Mouse (Mus musculus) ES-Bruce4 (cell line): ENCODE measurements at regions not wholly inside any gene's neighbourhood (a gene's known extent, or its start where the extent isn't known, plus 50 kb on each side); places are given as distances from the start of the nearest gene placed in this dataset.

Experiments used
- H3K27ac ChIP-seq: 2 replicates; pipeline ENCODE4 v1.5.1; 2012; ENCODE audit warnings: low read length, inconsistent platforms; ENCODE audit not compliant: insufficient read depth
- H3K27me3 ChIP-seq: 2 replicates; pipeline ENCODE4 v1.6.1; 2012; ENCODE audit warnings: mild to moderate bottlenecking, low read length, inconsistent platforms; ENCODE audit not compliant: control insufficient read depth, poor library complexity, insufficient read depth, severe bottlenecking
- H3K36me3 ChIP-seq: 2 replicates; pipeline ENCODE4 v1.6.1; 2012; ENCODE audit warnings: inconsistent platforms, mild to moderate bottlenecking, low read length, moderate library complexity; ENCODE audit not compliant: control insufficient read depth, poor library complexity, insufficient read depth, severe bottlenecking
- H3K4me1 ChIP-seq: one replicate; pipeline ENCODE4 v1.8.1; 2011; ENCODE audit warnings: low read length; ENCODE audit not compliant: control insufficient read depth, insufficient read depth
- H3K4me3 ChIP-seq: 2 replicates; pipeline ENCODE4 v1.5.1; 2011; ENCODE audit warnings: low read depth, mild to moderate bottlenecking, low read length
- H3K9ac ChIP-seq: 2 replicates; pipeline ENCODE4 v1.6.1; 2012; ENCODE audit warnings: low read depth, mild to moderate bottlenecking, inconsistent platforms; ENCODE audit not compliant: poor library complexity, severe bottlenecking
- H3K9me3 ChIP-seq: replicated peaks from 2 replicates; pipeline ENCODE4 v1.6.1; 2012; ENCODE audit warnings: mild to moderate bottlenecking, low read length, inconsistent platforms; ENCODE audit not compliant: control insufficient read depth, poor library complexity, insufficient read depth, severe bottlenecking
- CTCF ChIP-seq: IDR thresholded peaks from one replicate; pipeline ENCODE4 v1.8.1; 2011; ENCODE audit warnings: low read depth, low read length
- EP300 ChIP-seq: IDR thresholded peaks from 2 replicates; pipeline ENCODE4 v1.6.1; 2011; ENCODE audit warnings: low read depth, low read length; ENCODE audit not compliant: insufficient read depth
- POLR2A ChIP-seq: IDR thresholded peaks from one replicate; pipeline ENCODE4 v1.8.1; 2011; ENCODE audit warnings: low read length; ENCODE audit not compliant: insufficient read depth

DNA sequence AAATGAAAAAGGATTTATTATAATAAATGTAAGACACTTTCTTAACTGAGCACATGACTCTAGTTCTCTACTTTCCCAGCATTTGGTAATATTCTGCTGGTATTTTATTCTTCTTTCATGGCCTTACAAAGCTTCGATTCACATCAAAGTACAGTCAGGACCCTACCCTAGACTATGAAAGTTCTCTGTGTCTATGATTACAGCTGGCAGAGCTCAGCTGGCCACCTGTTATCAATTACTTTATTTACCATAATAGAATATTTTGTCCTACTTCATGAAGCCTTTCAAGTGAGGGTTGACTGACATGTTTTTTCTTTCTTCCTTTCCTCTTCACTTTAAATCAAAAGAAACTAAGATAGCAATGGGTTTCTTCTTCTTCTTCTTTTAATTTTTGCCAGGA lies 269.8 kb downstream of the Kctd12 start:
- H3K27ac ChIP-seq: no peak overlapping the region

DNA sequence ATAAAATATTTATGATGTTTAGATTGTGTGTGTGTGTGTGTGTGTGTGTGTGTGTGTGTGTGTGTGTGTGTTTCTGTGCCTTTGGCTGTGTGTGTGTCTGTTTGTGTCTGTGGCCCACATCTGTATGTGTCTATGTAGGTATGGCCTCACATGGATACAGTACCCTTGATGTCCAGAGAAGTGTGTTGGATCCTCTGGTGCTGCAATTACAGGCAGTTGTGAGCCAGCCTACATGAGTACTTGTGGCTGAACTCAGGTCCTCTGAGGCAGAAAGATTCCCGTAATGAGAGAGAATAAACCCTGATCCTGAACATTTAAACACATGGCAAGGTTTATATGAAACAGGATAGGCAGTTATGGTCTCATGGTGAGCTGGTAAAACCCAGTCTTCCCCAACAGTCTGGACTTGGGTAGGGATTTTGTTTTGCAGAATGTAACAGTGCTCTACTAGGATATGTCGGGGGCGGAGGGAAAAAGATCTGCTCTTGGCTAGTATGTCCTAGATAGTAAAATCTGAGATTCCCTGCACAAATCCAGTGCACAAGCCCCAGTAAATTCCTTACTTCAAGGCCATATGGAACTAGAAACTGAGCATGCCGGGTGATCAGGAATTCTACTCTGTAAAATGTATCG lies 275.6 kb downstream of the Kctd12 start:
- no peak overlapping the region for H3K27ac ChIP-seq
- no peaks in the 10 kb centered on the region for H3K36me3 ChIP-seq
- H3K4me3 ChIP-seq: no peak overlapping the region
- H3K27me3 ChIP-seq: no peaks in the 10 kb centered on the region
- H3K4me1 ChIP-seq: no peaks in the 10 kb centered on the region
- no peak overlapping the region for H3K9ac ChIP-seq
- TF ChIP-seq CTCF: no peak
- TF ChIP-seq EP300: no peak
- no peak for TF ChIP-seq POLR2A
- H3K9me3 ChIP-seq: no peaks in the 10 kb centered on the region

More for the DNA sequence above, 269.8 kb downstream of the Kctd12 start:
- Histone ChIP-seq H3K4me3 (no peak overlapping the region), H3K9me3 (no peaks in the 10 kb centered on the region), H3K36me3 (no peaks in the 10 kb centered on the region), H3K4me1 (no peaks in the 10 kb centered on the region), H3K27me3 (no peaks in the 10 kb centered on the region), H3K9ac (no peak overlapping the region)
- TF ChIP-seq EP300 (no peak), POLR2A (no peak), CTCF (no peak)

DNA sequence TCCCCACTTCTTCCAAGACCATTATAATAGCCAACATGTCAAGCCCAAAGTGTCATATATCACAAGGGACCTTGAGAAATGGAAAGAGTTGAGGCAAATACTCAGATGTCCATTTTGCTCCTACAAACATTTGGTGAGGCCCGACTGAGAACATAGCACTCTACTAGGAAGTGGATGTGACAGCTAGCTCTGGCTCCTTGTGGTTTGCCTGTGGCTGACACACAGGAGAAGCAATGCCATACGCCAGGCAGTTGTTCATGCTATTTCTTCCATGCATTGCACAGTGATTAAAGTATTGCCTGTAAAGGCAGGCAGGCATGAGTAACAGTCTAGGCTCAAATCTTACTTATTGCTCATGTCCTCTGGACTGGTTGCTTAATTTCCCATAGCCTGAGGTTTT lies 281.3 kb downstream of the Kctd12 start:
- Histone ChIP-seq H3K27ac (no peak overlapping the region), H3K9ac (no peak overlapping the region), H3K36me3 (no peaks in the 10 kb centered on the region), H3K4me3 (no peak overlapping the region), H3K27me3 (no peaks in the 10 kb centered on the region), H3K9me3 (no peaks in the 10 kb centered on the region), H3K4me1 (no peaks in the 10 kb centered on the region)
- TF ChIP-seq POLR2A: no peak
- TF ChIP-seq CTCF: no peak

DNA sequence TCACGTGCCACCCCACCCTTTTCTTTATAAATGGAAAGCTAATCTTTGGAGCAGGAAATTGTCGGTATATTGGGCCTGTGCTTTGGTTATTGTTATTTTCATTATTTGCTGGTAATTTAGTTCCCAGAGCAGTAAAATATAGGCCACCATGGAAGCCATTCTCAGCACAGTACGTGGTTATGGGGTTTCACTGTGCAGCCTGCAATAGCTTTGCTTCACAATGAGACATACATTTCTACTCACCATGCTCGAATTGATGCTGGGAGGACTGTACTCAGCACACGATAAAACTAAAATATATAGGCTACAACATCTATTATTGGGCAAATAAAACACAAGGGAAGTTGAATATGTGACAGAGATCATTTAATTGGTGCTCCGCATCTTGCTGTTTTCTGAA lies 282.0 kb downstream of the Kctd12 start:
- Histone ChIP-seq H3K4me1 (no peaks in the 10 kb centered on the region), H3K27me3 (no peaks in the 10 kb centered on the region), H3K9ac (no peak overlapping the region), H3K4me3 (no peak overlapping the region), H3K36me3 (no peaks in the 10 kb centered on the region), H3K9me3 (no peaks in the 10 kb centered on the region), H3K27ac (no peak overlapping the region)
- TF ChIP-seq EP300 (no peak), POLR2A (no peak), CTCF (no peak)

DNA sequence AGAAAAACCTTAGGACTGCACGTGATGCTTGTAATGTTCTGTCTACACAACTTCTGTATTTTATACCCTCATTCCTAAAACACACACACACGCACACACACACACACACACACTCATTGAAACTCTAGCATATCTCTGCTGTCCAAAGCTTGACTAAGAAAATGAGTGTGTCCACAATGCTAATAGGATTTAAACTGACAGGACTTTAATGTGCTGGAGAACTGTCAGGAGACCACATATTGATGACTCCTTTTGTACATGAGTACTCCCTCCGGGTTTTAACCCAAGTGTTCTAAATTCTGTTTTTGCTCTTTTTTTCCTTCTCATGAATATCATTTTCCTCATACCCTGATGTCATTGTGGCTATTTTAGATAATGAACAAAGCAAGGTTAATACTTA lies 283.4 kb downstream of the Kctd12 start:
- no peaks in the 10 kb centered on the region for H3K9me3 ChIP-seq
- no peaks in the 10 kb centered on the region for H3K27me3 ChIP-seq
- no peaks in the 10 kb centered on the region for H3K4me1 ChIP-seq
- H3K9ac ChIP-seq: no peak overlapping the region
- H3K4me3 ChIP-seq: no peak overlapping the region
- no peaks in the 10 kb centered on the region for H3K36me3 ChIP-seq
- H3K27ac ChIP-seq: no peak overlapping the region
- TF ChIP-seq EP300 (no peak), POLR2A (no peak), CTCF (no peak)

DNA sequence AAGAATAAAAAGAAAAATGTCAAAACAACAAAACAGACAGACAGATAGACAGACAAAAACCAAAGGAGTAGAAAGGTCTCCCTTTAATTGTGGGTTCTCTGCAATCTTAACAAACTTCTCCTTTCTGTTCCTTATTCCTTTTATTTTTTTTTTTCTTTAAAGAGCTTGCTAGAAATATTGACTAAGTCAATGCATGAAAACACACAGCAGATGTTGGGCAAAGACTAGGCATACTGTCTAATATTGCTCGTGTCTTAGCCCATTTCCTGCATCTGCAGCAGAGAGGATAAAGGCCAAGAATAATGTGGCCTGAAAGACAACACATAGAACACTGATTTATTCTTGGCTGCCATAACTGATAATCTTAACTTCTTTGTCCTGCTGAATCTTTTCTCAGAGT lies 295.6 kb downstream of the Kctd12 start:
- no peak overlapping the region for H3K27ac ChIP-seq
- no peak overlapping the region for H3K4me3 ChIP-seq
- no peaks in the 10 kb centered on the region for H3K4me1 ChIP-seq
- H3K9me3 ChIP-seq: no peaks in the 10 kb centered on the region
- no peaks in the 10 kb centered on the region for H3K27me3 ChIP-seq
- H3K9ac ChIP-seq: no peak overlapping the region
- no peak for TF ChIP-seq POLR2A
- no peak for TF ChIP-seq CTCF
- no peak for TF ChIP-seq EP300
- no peaks in the 10 kb centered on the region for H3K36me3 ChIP-seq

DNA sequence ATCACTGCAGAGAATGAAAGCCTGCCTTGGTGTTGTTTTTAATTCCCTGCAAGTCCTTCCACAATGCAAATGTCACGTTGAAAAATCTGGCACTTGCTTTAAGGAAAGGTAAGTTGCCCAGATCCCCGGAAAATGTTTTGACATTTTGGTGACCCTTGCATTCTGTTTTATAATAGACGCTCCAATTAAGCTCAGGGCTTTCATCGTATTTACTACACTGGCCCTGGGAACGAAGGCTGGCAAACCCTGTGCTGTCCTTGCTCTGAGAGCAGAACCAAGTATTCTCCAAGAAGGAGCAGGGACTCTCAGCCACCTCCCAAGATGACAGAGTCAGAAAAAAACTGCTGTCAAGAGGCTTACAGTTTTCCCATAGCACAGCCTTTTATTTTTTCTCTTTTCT lies 305.9 kb downstream of the Kctd12 start:
- Histone ChIP-seq H3K4me3 (no peak overlapping the region), H3K27ac (no peak overlapping the region), H3K27me3 (no peaks in the 10 kb centered on the region), H3K36me3 (no peaks in the 10 kb centered on the region), H3K9me3 (no peaks in the 10 kb centered on the region), H3K9ac (no peak overlapping the region), H3K4me1 (no peaks in the 10 kb centered on the region)
- TF ChIP-seq EP300 (no peak), POLR2A (no peak), CTCF (no peak)
